Mouse (Mus musculus): ENCODE measurements around the gene Dclre1c.

- TF ChIP-seq CTCF (conservative IDR thresholded peaks at IDR 0.05; ENCODE audit: low read length) = no peak
- TF ChIP-seq NANOG (IDR thresholded peaks at IDR 0.05; ENCODE audit: borderline replicate concordance, low read length) = no peak
- TF ChIP-seq POU5F1 (IDR thresholded peaks at IDR 0.05; ENCODE audit: borderline replicate concordance, low read length) = no peak
Observed at GRCm38 (mm10) chr2:3493833-3494409, 70.0 kb downstream of the Dclre1c start.
